ENCODE assay signal across 13 mouse cellular contexts in the genomic region with DNA sequence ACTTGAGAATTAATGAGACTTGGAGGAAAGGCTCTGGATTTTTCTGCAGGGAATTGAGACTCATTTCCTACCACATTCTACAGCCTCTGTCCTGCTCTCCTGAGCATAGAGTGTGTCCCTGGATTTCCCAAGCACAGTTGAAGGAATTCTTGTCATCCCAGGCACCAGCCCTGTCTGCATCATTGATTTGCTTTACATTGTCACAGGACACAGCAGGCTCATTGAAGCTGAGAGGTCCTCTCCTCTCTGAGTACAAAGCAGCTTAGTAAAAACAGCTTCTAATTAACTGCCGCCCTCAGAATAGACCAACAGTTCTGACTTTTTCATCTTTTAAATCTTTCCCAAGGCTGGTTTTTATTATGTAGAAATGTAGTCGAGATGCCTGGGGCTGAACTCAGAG.
DNase-seq lines count a peak whose midpoint lies in the region; ATAC-seq and TF ChIP-seq lines count a peak whose summit lies in the region.
"Had no signal": no experiment of that assay in that cellular context is flagged by ENCODE, and none has a peak within 500 bp of the region (broad histone marks: within the 10 kb centered on the region; RNA-seq: fewer than 3 reads in every experiment).

No protein-coding gene starts in this region.

- H3K27me3 ChIP-seq in hindbrain, embryonic 14.5 days (ENCODE audit: control insufficient read depth, insufficient read depth, low read length): no peaks in the 10 kb centered on the region
- H3K27me3 ChIP-seq in hindbrain, postnatal 0 days (ENCODE audit: insufficient read depth, low read length): no peaks in the 10 kb centered on the region
- H3K27me3 ChIP-seq in intestine, embryonic 15.5 days (replicated peaks): no peaks in the 10 kb centered on the region
- no peaks in the 10 kb centered on the region for H3K27me3 ChIP-seq in midbrain, embryonic 16.5 days (ENCODE audit: control insufficient read depth, insufficient read depth, low read depth, low read length)
- no peaks in the 10 kb centered on the region for H3K27me3 ChIP-seq in kidney, adult 2 months (replicated peaks; ENCODE audit: control insufficient read depth, insufficient read depth, low read length)
- H3K27me3 ChIP-seq: heart, embryonic 12.5 days; liver, embryonic 13.5 days had no signal

- ATAC-seq in hindbrain, embryonic 14.5 days (ENCODE audit: low FRiP score): peak; percentile 46; the same call in 1 of the 2 replicates
- no peak for ATAC-seq in hindbrain, postnatal 0 days
- no peak for ATAC-seq in intestine, embryonic 15.5 days
- ATAC-seq in midbrain, embryonic 16.5 days: 0 out of 2 replicates have a peak, but pooled peaks have one; percentile 36

- H3K4me3 ChIP-seq in hindbrain, embryonic 14.5 days (replicated peaks; ENCODE audit: low read length): no peak overlapping the region
- no peak overlapping the region for H3K4me3 ChIP-seq in hindbrain, postnatal 0 days (ENCODE audit: low read length)
- H3K4me3 ChIP-seq in intestine, embryonic 15.5 days (replicated peaks): no peak overlapping the region
- no peak overlapping the region for H3K4me3 ChIP-seq in midbrain, embryonic 16.5 days (ENCODE audit: low read depth, low read length)
- no peak overlapping the region for H3K4me3 ChIP-seq in kidney, adult 2 months (ENCODE audit: insufficient read depth, low read depth, low read length)
- H3K4me3 ChIP-seq: erythroblast, embryonic 14.5 days; heart, embryonic 12.5 days; liver, embryonic 13.5 days had no signal

- 3% methylated on average over 2 of the region's 2 CpGs for WGBS in hindbrain, embryonic 14.5 days
- WGBS in hindbrain, postnatal 0 days: 17% methylated on average over 2 of the region's 2 CpGs
- WGBS in intestine, embryonic 15.5 days: 48% methylated on average over 2 of the region's 2 CpGs
- 3% methylated on average over 2 of the region's 2 CpGs for WGBS in midbrain, embryonic 16.5 days
- 39% methylated on average over 2 of the region's 2 CpGs for WGBS in kidney, adult 2 months

- H3K4me2 ChIP-seq in hindbrain, embryonic 14.5 days (replicated peaks): no peak overlapping the region
- H3K4me2 ChIP-seq in hindbrain, postnatal 0 days (ENCODE audit: low read depth, low read length): no peak overlapping the region
- H3K4me2 ChIP-seq in intestine, embryonic 15.5 days (replicated peaks): no peak overlapping the region
- H3K4me2 ChIP-seq in midbrain, embryonic 16.5 days (ENCODE audit: low read length): no peak overlapping the region
- H3K4me2 ChIP-seq: heart, embryonic 12.5 days; liver, embryonic 13.5 days had no signal

- H3K4me1 ChIP-seq in hindbrain, embryonic 14.5 days (replicated peaks; ENCODE audit: control insufficient read depth, insufficient read depth, low read length): no peaks in the 10 kb centered on the region
- H3K4me1 ChIP-seq in hindbrain, postnatal 0 days (ENCODE audit: insufficient read depth, low read length): no peaks in the 10 kb centered on the region
- H3K4me1 ChIP-seq in intestine, embryonic 15.5 days (replicated peaks): peaks cover 10% of the 10 kb centered on the region; the same call in 1 of the 2 replicates
- 0 out of 2 replicates have a peak, but pooled peaks cover 7% of the 10 kb centered on the region for H3K4me1 ChIP-seq in midbrain, embryonic 16.5 days (ENCODE audit: control insufficient read depth, insufficient read depth, low read length)
- no peaks in the 10 kb centered on the region for H3K4me1 ChIP-seq in kidney, adult 2 months (ENCODE audit: control insufficient read depth, insufficient read depth, low read length)
- H3K4me1 ChIP-seq: heart, embryonic 12.5 days; liver, embryonic 13.5 days had no signal

- H3K9ac ChIP-seq in hindbrain, embryonic 14.5 days: no peak overlapping the region
- H3K9ac ChIP-seq in hindbrain, postnatal 0 days (replicated peaks; ENCODE audit: low read length): no peak overlapping the region
- H3K9ac ChIP-seq in intestine, embryonic 15.5 days: no peak overlapping the region
- no peak overlapping the region for H3K9ac ChIP-seq in midbrain, embryonic 16.5 days (ENCODE audit: low read depth, low read length)
- H3K9ac ChIP-seq: heart, embryonic 12.5 days; liver, embryonic 13.5 days had no signal

- peak; percentile 30 for DNase-seq in hindbrain, embryonic 14.5 days (ENCODE audit: low spot score)
- no peak for DNase-seq in hindbrain, postnatal 0 days (ENCODE audit: low spot score)
- peak; percentile 35 for DNase-seq in embryo, embryonic 10.5 days (ENCODE audit: low spot score)
- no peak for DNase-seq in kidney, adult 2 months
- DNase-seq in heart, adult 8-10 months (ENCODE audit: low spot score): no peak
- DNase-seq in adrenal gland, adult (ENCODE audit: inconsistent age in 2 of 2, low spot score in 1 of 2): no peak
- DNase-seq: cerebellum, adult 2 months; kidney, adult 18-20 months; liver, embryonic 13.5 days had no signal

- TF ChIP-seq POLR2A in kidney, adult 2 months (IDR thresholded peaks at IDR 0.05; ENCODE audit: low read depth, low read length): no peak

- no peak overlapping the region for H3K27ac ChIP-seq in hindbrain, embryonic 14.5 days
- no peak overlapping the region for H3K27ac ChIP-seq in hindbrain, postnatal 0 days
- 0 out of 2 replicates have a peak overlapping the region, but pooled peaks have one; percentile 14 for H3K27ac ChIP-seq in intestine, embryonic 15.5 days
- no peak overlapping the region for H3K27ac ChIP-seq in midbrain, embryonic 16.5 days (ENCODE audit: low read length)
- no peak overlapping the region for H3K27ac ChIP-seq in kidney, adult 2 months (ENCODE audit: insufficient read depth, low read depth, low read length)
- H3K27ac ChIP-seq: liver, embryonic 13.5 days had no signal

- no peak for TF ChIP-seq CTCF in hindbrain, postnatal 0 days (IDR thresholded peaks at IDR 0.05; ENCODE audit: low read depth)
- no peak for TF ChIP-seq CTCF in kidney, adult 2 months (conservative IDR thresholded peaks at IDR 0.05; ENCODE audit: insufficient read depth, insufficient read length, low read depth, low read length)

- H3K36me3 ChIP-seq in hindbrain, embryonic 14.5 days (replicated peaks; ENCODE audit: control insufficient read depth, insufficient read depth): no peaks in the 10 kb centered on the region
- H3K36me3 ChIP-seq in hindbrain, postnatal 0 days (ENCODE audit: insufficient read depth, low read length): no peaks in the 10 kb centered on the region
- H3K36me3 ChIP-seq in intestine, embryonic 15.5 days: no peaks in the 10 kb centered on the region
- H3K36me3 ChIP-seq in midbrain, embryonic 16.5 days (ENCODE audit: control insufficient read depth, insufficient read depth, low read length): no peaks in the 10 kb centered on the region
- no peaks in the 10 kb centered on the region for H3K36me3 ChIP-seq in kidney, adult 2 months (ENCODE audit: control insufficient read depth, insufficient read depth, low read length)
- H3K36me3 ChIP-seq: heart, embryonic 12.5 days; liver, embryonic 13.5 days had no signal

- 0 out of 2 replicates have a peak, but pooled peaks cover 3% of the 10 kb centered on the region for H3K9me3 ChIP-seq in hindbrain, embryonic 14.5 days (ENCODE audit: control insufficient read depth, low read length)
- no peaks in the 10 kb centered on the region for H3K9me3 ChIP-seq in hindbrain, postnatal 0 days (ENCODE audit: low read length)
- H3K9me3 ChIP-seq in intestine, embryonic 15.5 days: no peaks in the 10 kb centered on the region
- H3K9me3 ChIP-seq in midbrain, embryonic 16.5 days (replicated peaks; ENCODE audit: control insufficient read depth, low read length, poor library complexity, severe bottlenecking): no peaks in the 10 kb centered on the region
- H3K9me3 ChIP-seq: heart, embryonic 12.5 days; liver, embryonic 13.5 days had no signal

Comparison
In these comparisons a context has a peak if more than half of its experiments do, and no peak if none do; other contexts are left out.
1. ATAC-seq: peak in hindbrain, embryonic 14.5 days (single experiment) and midbrain, embryonic 16.5 days (single experiment); none in hindbrain, postnatal 0 days (single experiment) and intestine, embryonic 15.5 days (single experiment).
2. DNase-seq: peak in hindbrain, embryonic 14.5 days (single experiment) and embryo, embryonic 10.5 days (single experiment); none in hindbrain, postnatal 0 days (single experiment), kidney, adult 2 months (single experiment), heart, adult 8-10 months (single experiment) and adrenal gland, adult (0 of 2).